Mouse (Mus musculus) liver, embryonic 14.5 days (tissue): Measurements from ENCODE around the gene Hoxc12. TPM values are rescaled to one million over a fixed set of nuclear protein-coding genes. Genes with fewer than 3 reads are reported as not detected.

Source experiments
- ATAC-seq: fragments of 200-750 bp; cut with Nextera tagmentation; 2 replicates; pipeline ENCODE4 v1.8.0; 2017; ENCODE audit warnings: moderate number of reproducible peaks, mild to moderate bottlenecking, moderate library complexity; ENCODE audit not compliant: insufficient read depth
- DNase-seq, 3 experiments: peaks; one replicate each; pipeline ENCODE4 v3.0.0-alpha.2; 2012 to 2013; ENCODE audit warnings: low read depth in 3 of 3, low spot score in 3 of 3
- H3K27ac ChIP-seq: fragments of 300-500 bp; sonication (generic); 2 replicates; pipeline ENCODE4 v1.5.1; 2014; ENCODE audit warnings: moderate library complexity, mild to moderate bottlenecking, control low read depth, inconsistent platforms
- H3K27me3 ChIP-seq: fragments of 300-500 bp; sonication (generic); 2 replicates; pipeline ENCODE4 v1.6.1; 2014; ENCODE audit warnings: mild to moderate bottlenecking, low read length, moderate library complexity; ENCODE audit not compliant: control insufficient read depth, insufficient read depth
- H3K36me3 ChIP-seq: fragments of 300-500 bp; sonication (generic); replicated peaks from 2 replicates; pipeline ENCODE4 v1.6.1; 2014; ENCODE audit warnings: low read depth; ENCODE audit not compliant: control insufficient read depth, insufficient read depth
- H3K4me1 ChIP-seq, 2 experiments: fragments of 200-500 bp in 1 of 2; fragments of 300-500 bp in 1 of 2; sonication (generic) in 1 of 2; replicated peaks; 2 replicates each; pipeline ENCODE4 v1.6.1; 2012 to 2014; ENCODE audit warnings: antibody characterized with exemption in 1 of 2, inconsistent platforms in 1 of 2, low read length in 1 of 2; ENCODE audit not compliant: control insufficient read depth in 2 of 2, insufficient read depth in 2 of 2
- H3K4me2 ChIP-seq: fragments of 300-500 bp; sonication (generic); 2 replicates; pipeline ENCODE4 v1.6.1; 2014; ENCODE audit warnings: low read depth, mild to moderate bottlenecking, control low read depth, moderate library complexity
- H3K4me3 ChIP-seq, 2 experiments: fragments of 200-500 bp in 1 of 2; fragments of 300-500 bp in 1 of 2; sonication (generic) in 1 of 2; 2 replicates each; pipeline ENCODE4 v1.5.1; 2012 to 2014; ENCODE audit warnings: low read depth in 2 of 2, low read length in 2 of 2, mild to moderate bottlenecking in 2 of 2, control low read depth in 1 of 2, inconsistent platforms in 1 of 2, moderate library complexity in 1 of 2; ENCODE audit not compliant: insufficient read depth in 1 of 2
- H3K9ac ChIP-seq: fragments of 300-500 bp; sonication (generic); replicated peaks from 2 replicates; pipeline ENCODE4 v1.6.1; 2014; ENCODE audit warnings: mild to moderate bottlenecking, control low read depth, moderate library complexity
- H3K9me3 ChIP-seq: fragments of 300-500 bp; sonication (generic); 2 replicates; pipeline ENCODE4 v1.6.1; 2016; ENCODE audit warnings: low read length, mixed read lengths; ENCODE audit not compliant: control insufficient read depth
- CTCF ChIP-seq: IDR thresholded peaks from 2 replicates; pipeline ENCODE4 v1.5.1; 2016; ENCODE audit warnings: antibody characterized with exemption, low read depth, control low read depth
- EP300 ChIP-seq: IDR thresholded peaks from 2 replicates; pipeline ENCODE4 v1.6.1; 2016; ENCODE audit warnings: antibody characterized with exemption, low read depth
- whole genome bisulfite sequencing: fragments of 180-500 bp; shearing (Covaris S2); extraction: QIAGEN DNeasy Blood & Tissue Kit; methylation state at CpG from one replicate; pipeline ENCODE4 v1.1.7; 2014; ENCODE audit not compliant: insufficient replicate concordance; 5-methylcytosine and 5-hydroxymethylcytosine counted together
- polyA plus RNA-seq, 2 experiments: library from polyadenylated mRNA; depleted of rRNA in 1 of 2; stranded (reverse) in 1 of 2; unstranded in 1 of 2; fragments of >200 nt; fragmentation: Nextera tagmentation in 1 of 2; extraction: Ambion mirVana in 1 of 2; gene quantifications; 2 replicates each; pipeline versions ENCODE4 v1.2.1 to v1.2.3; 2012 to 2014

The Hoxc12 gene
- polyA plus RNA-seq, 2 experiments: not detected

DNA sequence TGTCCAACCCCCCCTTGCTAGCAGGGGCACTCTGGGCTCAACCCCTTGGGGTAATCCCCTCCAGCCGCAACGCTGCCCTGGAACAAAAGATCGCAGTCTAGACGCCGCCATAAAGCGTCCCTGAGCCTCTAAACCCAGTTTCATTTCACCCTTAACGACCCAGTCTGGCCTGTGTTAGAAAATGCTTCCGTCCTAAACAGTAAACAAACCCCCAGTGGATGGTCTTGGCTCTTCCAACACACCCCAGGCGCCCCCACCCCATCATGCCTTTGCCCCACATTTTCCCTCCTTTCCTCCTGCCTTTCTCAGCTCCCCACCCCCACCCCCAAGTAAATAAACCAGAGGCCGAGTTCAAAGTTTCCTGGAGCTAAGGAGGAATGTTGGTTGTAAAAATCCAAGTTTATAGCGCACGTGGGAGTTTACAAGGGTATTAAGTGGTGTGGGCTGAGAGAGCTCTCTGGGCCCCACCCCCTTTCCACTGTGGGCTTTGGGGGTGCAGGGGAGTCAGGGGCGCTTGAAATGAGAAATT lies 23.2 kb downstream of the Hoxc12 start:
- 4% methylated on average over 13 of the region's 13 CpGs for WGBS
- no peak overlapping the region for H3K9ac ChIP-seq
- ATAC-seq (no peak), DNase-seq (no peak)
- no peaks in the 10 kb centered on the region for H3K36me3 ChIP-seq
- H3K4me2 ChIP-seq: no peak overlapping the region
- no peak for TF ChIP-seq EP300
- H3K4me3 ChIP-seq: no peak overlapping the region
- no peak overlapping the region for H3K27ac ChIP-seq
- no peaks in the 10 kb centered on the region for H3K9me3 ChIP-seq
- H3K4me1 ChIP-seq: no peaks in the 10 kb centered on the region
- peaks cover 93% of the 10 kb centered on the region for H3K27me3 ChIP-seq

DNA sequence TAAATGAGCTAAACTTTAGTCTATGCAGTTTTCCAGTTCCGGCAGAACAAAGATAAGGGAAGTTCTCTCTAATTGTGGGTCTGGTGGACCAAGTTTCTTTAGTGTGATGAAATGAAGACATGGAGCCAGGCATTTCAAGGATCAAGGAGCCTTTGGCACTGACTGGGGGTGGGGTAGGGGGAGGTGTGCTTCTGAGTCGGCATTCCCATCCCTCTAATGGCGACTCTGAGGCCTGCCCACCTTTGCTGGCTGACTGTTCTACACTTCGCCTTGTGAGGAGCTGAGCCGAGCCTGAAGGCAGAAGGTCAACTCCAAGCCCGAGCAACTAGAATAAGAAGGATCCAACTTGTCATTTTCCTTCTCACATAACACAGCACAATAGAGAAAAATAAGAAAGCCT lies 25.2 kb downstream of the Hoxc12 start:
- no peak overlapping the region for H3K9ac ChIP-seq
- no peak overlapping the region for H3K27ac ChIP-seq
- DNase-seq: no peak
- H3K9me3 ChIP-seq: no peaks in the 10 kb centered on the region
- WGBS: 5% methylated on average over 6 of the region's 6 CpGs
- H3K27me3 ChIP-seq: peaks cover 93% of the 10 kb centered on the region
- no peaks in the 10 kb centered on the region for H3K4me1 ChIP-seq
- TF ChIP-seq EP300 (no peak), CTCF (no peak)
- H3K4me2 ChIP-seq: no peak overlapping the region
- no peak overlapping the region for H3K4me3 ChIP-seq
- no peak for ATAC-seq
- no peaks in the 10 kb centered on the region for H3K36me3 ChIP-seq

DNA sequence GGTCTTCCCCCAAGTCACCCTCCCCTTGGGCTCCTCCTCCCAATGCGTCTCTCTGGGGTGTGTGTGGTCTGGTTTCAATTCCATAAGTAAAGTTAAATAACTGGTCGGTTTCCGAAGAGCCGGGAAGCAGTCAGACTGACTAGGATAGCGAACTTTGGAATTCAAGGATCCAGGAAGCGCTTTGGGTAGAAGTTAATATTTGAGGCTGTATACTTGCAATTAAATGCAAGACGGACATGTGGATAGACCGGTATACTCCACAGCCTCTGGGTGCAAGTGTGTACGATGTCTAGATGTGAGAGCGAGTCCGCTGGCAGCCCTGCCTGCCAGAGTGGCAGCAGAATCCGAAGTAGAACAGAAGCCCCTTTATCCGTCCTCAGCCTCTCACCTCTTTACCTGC lies 25.9 kb downstream of the Hoxc12 start:
- Histone ChIP-seq H3K27ac (no peak overlapping the region), H3K4me3 (no peak overlapping the region), H3K27me3 (peaks cover 93% of the 10 kb centered on the region), H3K9ac (no peak overlapping the region), H3K36me3 (no peaks in the 10 kb centered on the region), H3K9me3 (no peaks in the 10 kb centered on the region), H3K4me2 (no peak overlapping the region), H3K4me1 (no peaks in the 10 kb centered on the region)
- WGBS: 2% methylated on average over 13 of the region's 13 CpGs
- DNase-seq: no peak
- ATAC-seq: no peak
- TF ChIP-seq CTCF (no peak), EP300 (no peak)

DNA sequence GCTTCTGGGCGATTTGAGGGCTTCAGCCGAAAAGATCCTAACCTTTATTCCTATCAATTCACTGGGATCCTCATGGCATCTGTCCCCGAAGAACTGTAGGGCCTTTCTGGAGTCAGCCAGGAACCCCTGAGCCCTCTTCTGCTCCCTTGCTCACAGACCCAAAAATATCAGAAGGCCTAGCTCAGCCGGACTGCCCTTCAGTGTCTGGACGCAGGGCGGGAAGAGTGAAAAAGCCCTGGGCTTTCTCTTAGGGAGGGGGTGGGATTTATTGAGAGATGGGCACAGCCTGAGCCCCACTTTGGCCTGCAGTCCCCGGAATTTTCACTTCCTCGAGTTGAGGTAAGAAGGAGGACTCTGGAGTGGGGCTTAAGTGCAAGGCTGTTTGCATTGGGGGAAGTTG lies 26.7 kb downstream of the Hoxc12 start:
- H3K9me3 ChIP-seq: no peaks in the 10 kb centered on the region
- peaks cover 92% of the 10 kb centered on the region for H3K27me3 ChIP-seq
- no peak overlapping the region for H3K27ac ChIP-seq
- DNase-seq: no peak
- TF ChIP-seq EP300: no peak
- TF ChIP-seq CTCF: no peak
- no peak for ATAC-seq
- H3K4me2 ChIP-seq: no peak overlapping the region
- H3K9ac ChIP-seq: no peak overlapping the region
- WGBS: 5% methylated on average over 8 of the region's 8 CpGs
- H3K4me1 ChIP-seq: no peaks in the 10 kb centered on the region
- H3K4me3 ChIP-seq: no peak overlapping the region
- H3K36me3 ChIP-seq: no peaks in the 10 kb centered on the region

DNA sequence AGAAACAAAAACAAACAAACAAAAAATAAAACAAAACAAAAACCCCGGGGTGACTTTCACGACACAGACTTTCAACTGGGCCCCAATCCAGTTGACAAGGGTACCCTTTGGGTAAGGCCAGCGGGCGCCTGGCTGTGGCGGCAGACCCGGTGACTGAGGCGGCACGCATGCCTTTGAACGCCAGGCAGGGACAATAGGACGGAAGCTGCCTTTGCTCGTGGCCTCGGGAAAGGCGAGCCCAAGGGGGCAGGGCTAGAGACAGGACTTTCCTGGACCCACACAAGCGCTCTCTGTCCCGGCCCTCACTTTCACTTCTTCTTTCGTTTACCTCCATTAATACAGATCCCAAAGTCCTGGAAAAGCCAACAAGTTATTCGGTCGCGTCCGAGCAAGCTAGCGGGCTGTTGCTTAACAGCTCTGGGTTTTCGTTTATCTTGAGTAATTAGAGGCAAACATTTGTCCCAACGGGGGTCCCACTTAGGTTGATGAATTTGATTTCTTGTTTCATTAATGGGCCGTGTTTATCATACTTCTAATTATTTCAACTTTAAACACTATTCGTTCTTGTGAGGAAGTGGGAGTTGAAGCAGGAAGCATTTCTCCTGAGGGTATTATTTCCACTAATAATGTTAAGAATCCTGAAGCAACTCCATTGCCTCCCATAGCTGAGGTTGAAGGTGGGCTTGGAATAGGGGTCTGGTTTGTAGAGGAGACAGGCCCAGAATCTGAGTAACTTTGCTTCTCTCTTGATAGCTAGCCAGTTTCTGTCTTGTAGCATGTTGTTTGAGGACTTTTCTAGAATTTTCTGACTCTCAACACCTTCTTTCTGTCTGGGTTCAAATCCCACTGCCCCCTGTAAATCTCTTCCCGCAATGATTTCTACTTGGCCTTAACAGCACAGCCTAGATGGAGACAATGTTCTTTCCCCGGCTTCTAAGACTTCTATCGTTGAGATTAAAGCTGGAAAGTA lies 27.4 kb downstream of the Hoxc12 start:
- Histone ChIP-seq H3K4me2 (no peak overlapping the region), H3K27ac (no peak overlapping the region), H3K9ac (no peak overlapping the region), H3K4me3 (no peak overlapping the region), H3K36me3 (no peaks in the 10 kb centered on the region), H3K27me3 (peaks cover 92% of the 10 kb centered on the region), H3K4me1 (no peaks in the 10 kb centered on the region), H3K9me3 (no peaks in the 10 kb centered on the region)
- TF ChIP-seq EP300 (no peak), CTCF (no peak)
- no peak for DNase-seq
- 1% methylated on average over 28 of the region's 28 CpGs for WGBS
- no peak for ATAC-seq
